8 mouse cellular contexts compared by ENCODE assay signal in genomic region chr10:61343950-61344349, GRCm38 (mm10). TPM values are rescaled to one million over a fixed set of nuclear protein-coding genes. Genes with fewer than 3 reads are reported as not detected.
A peak's percentile ranks its signal among the peaks of the same experiment; 100 is the strongest.
DNase-seq lines count a peak whose midpoint lies in the region; ATAC-seq and TF ChIP-seq lines count a peak whose summit lies in the region.
"Had no signal": no experiment of that assay in that cellular context is flagged by ENCODE, and none has a peak within 500 bp of the region (broad histone marks: within the 10 kb centered on the region; RNA-seq: fewer than 3 reads in every experiment).

No protein-coding gene starts in this region.

- peak; percentile 63 for DNase-seq in 416B (ENCODE audit: low read depth)
- peak; percentile 41 for DNase-seq in c-Kit-negative CD71-positive TER-119-positive erythroid progenitor cells, embryonic 14.5 days (ENCODE audit: low read depth, low spot score)
- DNase-seq in frontal cortex, postnatal 36 days (ENCODE audit: low spot score in 2 of 2), result peak; percentile 54 to 55
- DNase-seq in layer of hippocampus, postnatal 10 days (ENCODE audit: low spot score in 2 of 2), result peak; percentile 61 to 75
- peak; percentile 57 to 88 for DNase-seq in spleen, postnatal 4 days (ENCODE audit: low spot score in 2 of 2)

- peak; percentile 52; the same call in 1 of the 2 replicates for ATAC-seq in megakaryocyte, adult 5-6 weeks (ENCODE audit: poor library complexity, severe bottlenecking)

- no peaks in the 10 kb centered on the region for H3K79me3 ChIP-seq in C2C12 (ENCODE audit: low read depth)

- no peak overlapping the region for H3K4me3 ChIP-seq in C2C12 (ENCODE audit: insufficient read depth, poor library complexity, severe bottlenecking)

- no peaks in the 10 kb centered on the region for H3K79me2 ChIP-seq in C2C12 (ENCODE audit: control insufficient read depth, insufficient read depth)

- H3K27me3 ChIP-seq in C2C12 (ENCODE audit: control insufficient read depth, insufficient read depth, insufficient read length), result no peaks in the 10 kb centered on the region

- H3K36me3 ChIP-seq in C2C12 (ENCODE audit: control insufficient read depth, insufficient read depth), result peaks cover 4% of the 10 kb centered on the region

- peak; percentile 79 for TF ChIP-seq CTCF in C2C12 (IDR thresholded peaks at IDR 0.05; ENCODE audit: control insufficient read depth, insufficient read depth, insufficient read length)

- no peak overlapping the region for H3ac ChIP-seq in C2C12 (ENCODE audit: control insufficient read depth, insufficient read length, low read depth)

TF ChIP-seq in C2C12, 6 proteins besides CTCF, POLR2A, EP300 and RAD21:
- TF ChIP-seq MYOG (IDR thresholded peaks at IDR 0.05; ENCODE audit: control insufficient read depth, extremely low read depth, insufficient read length), result no peak

RNA-seq across cellular contexts. Expression of gene Pald1, which starts 39.4 kb away (rescaled TPM):
- polyA plus RNA-seq in C2C12 (2012; fragmentation: generic; extraction: Trizol), result 8.9 TPM
- total RNA-seq in layer of hippocampus, postnatal 10 days (2021), result 10 to 100 TPM; 20.3 to 20.6 TPM
- total RNA-seq in megakaryocyte, adult 5-6 weeks (2015), result 0.16 TPM in 1 of 2 replicates, not detected in the other
- total RNA-seq in megakaryocyte, adult 5-6 weeks (2017), result 0.77 and 2.1 TPM in 2 replicates

RNA-seq across cellular contexts. Expression of gene Prf1, which starts 46.3 kb away (rescaled TPM):
- polyA plus RNA-seq in C2C12 (2012; fragmentation: generic; extraction: Trizol), result not detected
- not detected for total RNA-seq in layer of hippocampus, postnatal 10 days (2021)
- 0.20 and 2.5 TPM in 2 replicates for total RNA-seq in megakaryocyte, adult 5-6 weeks (2015)
- total RNA-seq in megakaryocyte, adult 5-6 weeks (2017), result 0.88 and 1.5 TPM in 2 replicates
- total RNA-seq: left cerebral cortex, adult 8-10 months had no signal

Comparison
In these comparisons a context has a peak if more than half of its experiments do, and no peak if none do; other contexts are left out.
1. RNA of gene Pald1, which starts 39.4 kb away (total RNA-seq): 20.3 to 20.6 TPM in layer of hippocampus, postnatal 10 days; 0.16 to 2.1 TPM in megakaryocyte, adult 5-6 weeks; every median in the first group is over 4 times any median in the second.
2. Peak in every context shown above with its lines, with median percentiles within 50 percentile points of each other: DNase-seq.